Mouse (Mus musculus): ENCODE measurements around the gene Epha5. TPM values are rescaled to one million over a fixed set of nuclear protein-coding genes. Genes with fewer than 3 reads are reported as not detected.

Epha5 gene
- polyA plus RNA-seq, 1 experiment from 2014 or later = 1.0 TPM

- Histone ChIP-seq H3K36me3 (no peaks in the 10 kb centered on the region), H3K9me3 (replicated peaks) (no peaks in the 10 kb centered on the region), H3K4me3 (no peak overlapping the region), H3K9ac (no peak overlapping the region), H3K4me2 (no peak overlapping the region), H3K4me1 (replicated peaks) (no peaks in the 10 kb centered on the region), H3K27ac (ENCODE audit: poor library complexity, severe bottlenecking) (no peak overlapping the region), H3K27me3 (replicated peaks) (no peaks in the 10 kb centered on the region)
- 75% methylated on average over 3 of the region's 3 CpGs for WGBS
- no peak for ATAC-seq (ENCODE audit: insufficient number of reproducible peaks, low FRiP score)
Measured at GRCm38 (mm10) chr5:84359430-84359829, 57.8 kb downstream of the Epha5 start.

GRCm38 (mm10) chr5:84353069-84353468, 64.1 kb downstream of the Epha5 start:
- no peaks in the 10 kb centered on the region for H3K9me3 ChIP-seq (replicated peaks)
- 63% methylated on average over 5 of the region's 5 CpGs for WGBS
- H3K27me3 ChIP-seq (replicated peaks) = no peaks in the 10 kb centered on the region
- H3K9ac ChIP-seq = no peak overlapping the region
- H3K4me2 ChIP-seq = no peak overlapping the region
- H3K27ac ChIP-seq (ENCODE audit: poor library complexity, severe bottlenecking) = no peak overlapping the region
- H3K36me3 ChIP-seq = no peaks in the 10 kb centered on the region
- H3K4me1 ChIP-seq (replicated peaks) = no peaks in the 10 kb centered on the region
- H3K4me3 ChIP-seq = no peak overlapping the region
- no peak for ATAC-seq (ENCODE audit: insufficient number of reproducible peaks, low FRiP score)

GRCm38 (mm10) chr5:84346728-84347499, 70.3 kb downstream of the Epha5 start:
- no peak overlapping the region for H3K9ac ChIP-seq
- no peaks in the 10 kb centered on the region for H3K9me3 ChIP-seq (replicated peaks)
- H3K4me3 ChIP-seq = no peak overlapping the region
- H3K4me1 ChIP-seq (replicated peaks) = no peaks in the 10 kb centered on the region
- no peaks in the 10 kb centered on the region for H3K27me3 ChIP-seq (replicated peaks)
- no peak overlapping the region for H3K27ac ChIP-seq (ENCODE audit: poor library complexity, severe bottlenecking)
- no peaks in the 10 kb centered on the region for H3K36me3 ChIP-seq
- no peak overlapping the region for H3K4me2 ChIP-seq
- no peak for ATAC-seq (ENCODE audit: insufficient number of reproducible peaks, low FRiP score)
- 83% methylated on average over 2 of the region's 2 CpGs for WGBS

GRCm38 (mm10) chr5:84335834-84336465, 81.2 kb downstream of the Epha5 start:
- Histone ChIP-seq H3K9me3 (replicated peaks) (no peaks in the 10 kb centered on the region; the same call in 1 of the 2 replicates), H3K36me3 (no peaks in the 10 kb centered on the region), H3K4me3 (no peak overlapping the region), H3K4me2 (no peak overlapping the region), H3K9ac (no peak overlapping the region), H3K27me3 (replicated peaks) (no peaks in the 10 kb centered on the region), H3K4me1 (replicated peaks) (no peaks in the 10 kb centered on the region), H3K27ac (ENCODE audit: poor library complexity, severe bottlenecking) (no peak overlapping the region)
- 67% methylated on average over 3 of the region's 3 CpGs for WGBS
- ATAC-seq (ENCODE audit: insufficient number of reproducible peaks, low FRiP score) = no peak

GRCm38 (mm10) chr5:84334481-84334880, 82.7 kb downstream of the Epha5 start:
- Histone ChIP-seq H3K9me3 (replicated peaks) (no peaks in the 10 kb centered on the region; the same call in 1 of the 2 replicates), H3K27me3 (replicated peaks) (no peaks in the 10 kb centered on the region), H3K4me1 (replicated peaks) (no peaks in the 10 kb centered on the region), H3K4me2 (no peak overlapping the region), H3K36me3 (no peaks in the 10 kb centered on the region), H3K9ac (no peak overlapping the region), H3K4me3 (no peak overlapping the region), H3K27ac (ENCODE audit: poor library complexity, severe bottlenecking) (no peak overlapping the region)
- ATAC-seq (ENCODE audit: insufficient number of reproducible peaks, low FRiP score) = no peak
- WGBS = 71% methylated on average over 6 of the region's 6 CpGs

GRCm38 (mm10) chr5:84331631-84332030, 85.6 kb downstream of the Epha5 start:
- H3K4me1 ChIP-seq (replicated peaks) = no peaks in the 10 kb centered on the region
- WGBS = 84% methylated on average over 1 of the region's 1 CpGs
- no peaks in the 10 kb centered on the region for H3K27me3 ChIP-seq (replicated peaks)
- H3K4me3 ChIP-seq = no peak overlapping the region
- no peak overlapping the region for H3K27ac ChIP-seq (ENCODE audit: poor library complexity, severe bottlenecking)
- H3K4me2 ChIP-seq = no peak overlapping the region
- no peaks in the 10 kb centered on the region for H3K36me3 ChIP-seq
- no peaks in the 10 kb centered on the region; the same call in 1 of the 2 replicates for H3K9me3 ChIP-seq (replicated peaks)
- ATAC-seq (ENCODE audit: insufficient number of reproducible peaks, low FRiP score) = no peak
- no peak overlapping the region for H3K9ac ChIP-seq

GRCm38 (mm10) chr5:84320553-84320952, 96.6 kb downstream of the Epha5 start:
- no peak for ATAC-seq (ENCODE audit: insufficient number of reproducible peaks, low FRiP score)
- no peaks in the 10 kb centered on the region for H3K36me3 ChIP-seq
- 76% methylated on average over 1 of the region's 1 CpGs for WGBS
- no peaks in the 10 kb centered on the region for H3K27me3 ChIP-seq (replicated peaks)
- no peak overlapping the region for H3K4me3 ChIP-seq
- H3K9me3 ChIP-seq (replicated peaks) = no peaks in the 10 kb centered on the region
- no peak overlapping the region for H3K9ac ChIP-seq
- H3K4me1 ChIP-seq (replicated peaks) = no peaks in the 10 kb centered on the region
- H3K4me2 ChIP-seq = no peak overlapping the region
- H3K27ac ChIP-seq (ENCODE audit: poor library complexity, severe bottlenecking) = no peak overlapping the region

GRCm38 (mm10) chr5:84320138-84320537, 97.0 kb downstream of the Epha5 start:
- H3K27me3 ChIP-seq (replicated peaks) = no peaks in the 10 kb centered on the region
- no peak overlapping the region for H3K27ac ChIP-seq (ENCODE audit: poor library complexity, severe bottlenecking)
- ATAC-seq (ENCODE audit: insufficient number of reproducible peaks, low FRiP score) = no peak
- H3K4me2 ChIP-seq = no peak overlapping the region
- no peaks in the 10 kb centered on the region for H3K4me1 ChIP-seq (replicated peaks)
- 59% methylated on average over 4 of the region's 4 CpGs for WGBS
- no peaks in the 10 kb centered on the region for H3K9me3 ChIP-seq (replicated peaks)
- H3K36me3 ChIP-seq = no peaks in the 10 kb centered on the region
- no peak overlapping the region for H3K9ac ChIP-seq
- H3K4me3 ChIP-seq = no peak overlapping the region

GRCm38 (mm10) chr5:84318814-84319340, 98.3 kb downstream of the Epha5 start:
- Histone ChIP-seq H3K4me2 (no peak overlapping the region), H3K9ac (no peak overlapping the region), H3K9me3 (replicated peaks) (no peaks in the 10 kb centered on the region), H3K36me3 (no peaks in the 10 kb centered on the region), H3K27me3 (replicated peaks) (no peaks in the 10 kb centered on the region), H3K4me1 (replicated peaks) (no peaks in the 10 kb centered on the region), H3K27ac (ENCODE audit: poor library complexity, severe bottlenecking) (no peak overlapping the region), H3K4me3 (no peak overlapping the region)
- no peak for ATAC-seq (ENCODE audit: insufficient number of reproducible peaks, low FRiP score)
- WGBS = 36% methylated on average over 8 of the region's 8 CpGs

- no peaks in the 10 kb centered on the region for H3K27me3 ChIP-seq (replicated peaks)
- no peak overlapping the region for H3K27ac ChIP-seq (ENCODE audit: poor library complexity, severe bottlenecking)
- H3K4me2 ChIP-seq = no peak overlapping the region
- no peaks in the 10 kb centered on the region for H3K9me3 ChIP-seq (replicated peaks)
- WGBS = 71% methylated on average over 4 of the region's 4 CpGs
- no peak overlapping the region for H3K4me3 ChIP-seq
- H3K9ac ChIP-seq = no peak overlapping the region
- H3K36me3 ChIP-seq = no peaks in the 10 kb centered on the region
- H3K4me1 ChIP-seq (replicated peaks) = no peaks in the 10 kb centered on the region
- no peak for ATAC-seq (ENCODE audit: insufficient number of reproducible peaks, low FRiP score)
Measured at GRCm38 (mm10) chr5:84317839-84318238, 99.3 kb downstream of the Epha5 start.

GRCm38 (mm10) chr5:84313619-84314018, 103.6 kb downstream of the Epha5 start:
- H3K36me3 ChIP-seq = no peaks in the 10 kb centered on the region
- no peak overlapping the region for H3K9ac ChIP-seq
- ATAC-seq (ENCODE audit: insufficient number of reproducible peaks, low FRiP score) = no peak
- H3K27ac ChIP-seq (ENCODE audit: poor library complexity, severe bottlenecking) = no peak overlapping the region
- no peak overlapping the region for H3K4me3 ChIP-seq
- 79% methylated on average over 4 of the region's 4 CpGs for WGBS
- H3K4me2 ChIP-seq = no peak overlapping the region
- H3K4me1 ChIP-seq (replicated peaks) = no peaks in the 10 kb centered on the region
- H3K27me3 ChIP-seq (replicated peaks) = no peaks in the 10 kb centered on the region
- no peaks in the 10 kb centered on the region for H3K9me3 ChIP-seq (replicated peaks)
